Mouse (Mus musculus) heart, postnatal 36 days (tissue): ENCODE results near the gene D430019H16Rik. TPM values are rescaled to one million over a fixed set of nuclear protein-coding genes. Genes with fewer than 3 reads are reported as not detected.

Experiments
- DNase-seq, 2 experiments: peaks; one replicate each; pipeline ENCODE4 v3.0.0; 2021 to 2022
- intact Hi-C: fragments of 180-260 bp; cut with DNase I; formaldehyde crosslinking; loops from one replicate; pipeline ENCODE4 v1.15.1; 2025
- total RNA-seq, 2 experiments: library from RNA; stranded (reverse); gene quantifications; 2 replicates each; pipeline ENCODE4 v1.2.3; 2021

The D430019H16Rik gene
- total RNA-seq = under 1 TPM; 0.16 to 0.31 TPM

DNA sequence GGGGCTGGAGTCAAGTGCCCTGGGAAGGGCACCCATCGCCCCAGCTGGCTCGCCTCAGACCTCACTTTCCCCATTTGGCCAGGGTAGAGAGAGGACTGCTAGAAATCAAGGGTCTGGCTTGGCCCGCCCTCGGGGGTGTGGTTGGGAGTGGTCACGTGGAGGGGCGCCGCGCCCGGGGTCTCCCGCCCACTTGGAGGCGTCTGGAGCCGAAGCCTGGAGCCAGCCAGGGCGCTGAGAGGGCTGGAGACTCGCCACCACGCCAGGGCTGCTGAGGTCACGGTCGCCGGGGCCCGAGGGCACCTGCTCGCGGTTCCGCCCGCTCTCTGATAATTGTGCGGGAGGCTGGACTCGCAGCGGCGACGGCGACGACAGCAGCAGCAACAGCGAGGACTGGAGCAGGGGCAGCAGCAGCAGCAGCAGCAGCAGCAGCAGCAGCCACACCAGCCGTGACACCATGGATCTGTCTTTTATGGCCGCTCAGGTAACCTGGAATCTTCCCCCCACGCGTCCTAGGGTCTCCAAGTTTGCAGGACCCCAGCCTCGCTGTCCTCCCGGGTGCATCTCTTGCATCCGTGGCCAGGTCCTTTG is at the start of gene D430019H16Rik:
Gene D430019H16Rik (plus strand): TSS at position 187 of the 588 bp plus-strand sequence.
- intact Hi-C loops = no loop called here
- peak; percentile 42 to 59 for DNase-seq

DNA sequence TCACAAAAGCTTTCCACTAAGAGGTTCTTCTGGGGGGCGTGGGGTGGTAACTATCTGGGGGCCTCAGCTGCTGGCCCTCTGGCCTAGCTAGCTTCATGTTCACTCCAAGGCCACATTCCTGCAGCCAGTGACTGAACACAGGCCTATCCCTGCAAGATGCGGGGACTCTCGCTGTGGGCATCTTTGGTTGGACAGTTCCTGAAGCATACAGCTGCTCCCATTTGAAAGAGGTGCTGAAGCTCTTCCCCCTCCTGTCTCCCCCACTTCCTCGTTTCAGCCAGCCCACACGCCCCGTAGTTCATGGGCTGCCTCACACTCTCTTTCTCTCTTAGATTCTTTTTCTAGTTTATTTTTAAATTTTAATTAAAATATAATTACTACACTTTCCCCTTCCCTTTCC is 47.6 kb upstream of the D430019H16Rik start:
- DNase-seq = no peak
- intact Hi-C loops = no loop called here

DNA sequence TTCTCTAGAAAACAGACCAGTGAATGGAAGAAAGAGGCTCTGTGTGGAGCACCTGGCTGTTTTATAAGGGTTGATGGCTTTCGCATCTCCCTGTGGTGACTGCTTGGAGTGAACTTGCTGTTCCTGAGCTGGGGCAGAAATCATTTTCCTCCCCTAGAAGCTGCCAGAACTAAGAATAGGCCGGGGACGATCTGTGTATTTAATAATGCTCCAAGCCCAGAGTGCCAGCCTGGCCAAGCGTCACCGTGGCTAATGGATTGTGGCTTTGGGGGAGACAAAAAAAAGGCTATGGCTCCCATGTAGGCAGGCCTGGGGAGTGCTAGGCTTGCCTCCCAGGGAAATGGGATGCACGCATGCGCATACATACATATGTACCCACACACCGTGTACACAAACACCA is 39.7 kb upstream of the D430019H16Rik start:
- intact Hi-C loops = no loop called here
- no peak for DNase-seq

DNA sequence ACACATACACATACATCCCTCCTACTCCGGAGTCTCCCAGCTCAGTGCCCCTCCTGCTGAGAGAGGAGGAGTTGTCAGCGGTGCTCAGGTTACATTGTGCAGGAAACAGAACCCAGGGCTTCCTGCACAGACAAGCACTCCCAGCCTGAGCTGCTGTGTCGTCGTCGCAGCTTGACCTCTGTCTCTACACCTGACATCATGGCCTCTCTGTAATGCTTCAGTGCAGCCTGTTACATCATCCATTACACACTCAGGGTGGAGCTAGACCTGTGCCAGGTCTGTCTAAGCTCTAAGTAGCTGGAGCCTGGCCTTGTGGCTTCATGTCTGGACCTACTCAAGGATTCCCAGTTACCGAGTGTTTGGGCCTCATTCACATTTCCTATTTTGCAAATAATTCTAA is 33.2 kb upstream of the D430019H16Rik start:
- no peak for DNase-seq
- intact Hi-C loops = no loop called here

DNA sequence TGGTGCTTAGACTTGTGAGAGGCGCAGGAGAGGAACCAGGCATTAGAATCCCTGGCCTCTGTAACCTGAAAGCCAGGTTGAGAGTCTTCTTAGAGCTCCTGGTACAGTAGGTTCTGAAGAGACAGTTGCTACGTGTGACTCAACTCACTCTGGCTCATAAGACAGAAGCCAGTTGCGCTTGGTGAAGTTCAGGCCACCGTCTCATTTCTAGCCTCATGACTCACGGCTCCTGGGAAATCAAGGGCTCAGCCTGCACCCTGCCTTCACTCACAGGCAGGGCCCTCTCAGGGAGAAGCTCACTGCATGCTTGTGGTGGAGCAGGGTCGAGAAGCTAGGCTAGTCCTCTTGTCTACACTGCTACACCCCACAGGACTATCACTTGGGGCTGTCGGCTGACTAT is 27.1 kb upstream of the D430019H16Rik start:
- intact Hi-C loops = loop anchor here (5.0 kb wide), 3 partner anchors 354 to 474 kb away; no protein-coding TSS in a partner anchor
- no peak for DNase-seq

DNA sequence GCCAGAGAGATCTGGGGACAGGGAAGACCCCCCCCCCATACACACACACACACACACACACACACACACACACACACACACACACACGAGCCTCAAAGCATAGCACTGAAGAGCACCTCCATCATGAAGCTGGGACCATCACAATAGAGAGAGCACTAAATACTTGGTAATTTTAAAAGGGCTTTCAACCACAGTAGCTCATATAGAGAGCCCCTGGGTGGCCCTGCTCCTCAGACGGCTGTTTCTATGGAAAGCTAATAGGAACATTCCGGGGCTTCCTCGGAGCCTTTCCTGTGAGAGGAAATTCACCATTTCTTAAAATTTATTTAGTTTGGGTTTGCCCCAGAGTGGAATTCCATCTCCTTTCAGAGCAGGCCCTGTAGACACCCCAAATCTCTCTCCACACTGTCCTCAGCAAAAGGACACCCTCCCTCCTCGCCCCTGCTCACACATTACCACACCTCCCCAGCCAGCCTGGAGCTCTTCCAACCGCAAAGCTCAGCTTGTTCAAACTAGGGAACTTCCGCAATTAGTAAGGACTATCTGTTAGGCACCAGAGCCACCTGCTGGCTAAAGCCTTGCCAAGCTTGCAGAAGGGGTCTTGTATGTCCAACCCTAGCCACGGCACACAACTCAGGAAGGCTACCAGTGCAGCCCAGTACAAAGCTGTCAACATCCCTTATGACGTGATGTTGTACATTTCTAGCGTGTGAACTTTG is 26.5 kb upstream of the D430019H16Rik start:
- DNase-seq = peak; percentile 35 to 53
- intact Hi-C loops = loop anchor here (5.0 kb wide), 3 partner anchors 355 to 475 kb away; no protein-coding TSS in a partner anchor

DNA sequence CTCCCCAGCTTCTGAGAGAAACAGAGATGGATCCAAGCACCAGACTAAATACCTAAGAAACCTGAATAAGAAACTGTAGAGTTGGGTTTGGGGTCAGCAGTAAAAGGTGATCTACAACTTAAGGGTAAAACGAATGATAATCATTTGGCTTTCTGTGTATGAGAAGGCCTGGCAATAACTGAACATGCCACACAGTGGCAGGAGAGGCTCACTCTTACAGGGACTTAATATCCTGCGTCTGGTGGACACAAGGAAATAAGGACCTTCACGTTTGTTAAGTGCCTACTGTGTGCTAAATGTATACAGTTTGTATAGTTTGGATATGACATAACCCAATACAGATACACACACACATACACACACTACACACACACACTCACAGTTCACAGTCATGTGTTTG is 21.8 kb upstream of the D430019H16Rik start:
- intact Hi-C loops = no loop called here

DNA sequence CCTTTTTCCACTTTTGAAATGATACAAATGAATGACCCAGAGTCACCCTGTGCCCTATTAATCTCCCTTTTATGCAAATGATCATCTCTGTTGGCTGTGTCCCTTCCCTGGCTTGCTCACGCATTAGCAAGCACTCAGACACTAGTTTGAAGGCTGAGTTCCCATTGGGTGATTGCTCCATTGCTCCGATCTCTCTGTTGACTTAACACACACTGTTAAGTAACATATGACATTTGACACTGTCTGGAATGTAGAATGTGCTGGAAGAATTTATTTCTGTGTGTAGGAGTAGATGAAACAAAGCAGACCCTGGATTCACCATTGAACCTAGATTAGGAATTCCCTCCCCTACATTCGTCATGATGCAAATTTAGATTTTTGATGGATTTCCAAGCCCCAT is 20.8 kb upstream of the D430019H16Rik start:
- intact Hi-C loops = no loop called here

More for the DNA sequence above, 21.8 kb upstream of the D430019H16Rik start:
- no peak for DNase-seq

DNA sequence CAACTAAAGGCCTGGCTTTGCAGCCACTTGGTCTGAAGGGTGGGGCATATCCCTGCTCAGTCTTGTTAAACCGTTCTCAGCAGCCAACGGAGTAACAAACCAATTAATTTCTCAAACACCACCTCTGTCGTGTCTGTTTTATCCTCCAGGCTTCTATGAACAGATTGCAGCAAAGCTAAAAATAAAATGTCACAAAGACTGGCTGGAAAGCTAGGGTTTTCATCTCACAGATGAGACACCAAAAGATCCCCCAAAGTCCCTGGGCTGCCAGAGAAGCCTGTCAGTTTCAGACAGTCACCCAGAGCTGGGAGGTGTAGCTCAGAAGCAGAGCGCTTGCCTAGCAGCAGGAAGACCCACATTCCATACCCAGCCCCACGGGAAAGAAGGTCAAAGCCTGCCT is 15.4 kb upstream of the D430019H16Rik start:
- DNase-seq = no peak
- intact Hi-C loops = no loop called here

More for the DNA sequence above, 20.8 kb upstream of the D430019H16Rik start:
- DNase-seq = no peak

DNA sequence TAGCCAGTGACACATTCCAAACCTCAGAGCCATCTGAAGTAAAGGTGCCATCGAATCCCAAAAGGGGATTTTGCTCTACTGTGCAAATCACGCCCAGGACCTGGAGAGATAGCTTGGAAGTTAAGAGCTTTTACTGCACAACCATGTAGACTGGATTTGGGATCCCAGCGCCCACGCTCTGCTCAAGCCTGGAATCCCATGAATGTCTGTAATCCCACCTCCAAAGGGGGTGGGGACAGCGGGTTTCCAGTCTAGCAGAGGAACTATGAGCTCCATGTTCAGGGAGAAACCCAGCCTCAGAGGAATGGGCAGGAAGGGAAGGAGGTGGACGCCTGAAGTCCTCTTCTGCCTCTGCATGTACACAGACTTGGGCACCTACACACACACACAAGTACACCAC is 13.7 kb upstream of the D430019H16Rik start:
- DNase-seq = no peak
- intact Hi-C loops = no loop called here

DNA sequence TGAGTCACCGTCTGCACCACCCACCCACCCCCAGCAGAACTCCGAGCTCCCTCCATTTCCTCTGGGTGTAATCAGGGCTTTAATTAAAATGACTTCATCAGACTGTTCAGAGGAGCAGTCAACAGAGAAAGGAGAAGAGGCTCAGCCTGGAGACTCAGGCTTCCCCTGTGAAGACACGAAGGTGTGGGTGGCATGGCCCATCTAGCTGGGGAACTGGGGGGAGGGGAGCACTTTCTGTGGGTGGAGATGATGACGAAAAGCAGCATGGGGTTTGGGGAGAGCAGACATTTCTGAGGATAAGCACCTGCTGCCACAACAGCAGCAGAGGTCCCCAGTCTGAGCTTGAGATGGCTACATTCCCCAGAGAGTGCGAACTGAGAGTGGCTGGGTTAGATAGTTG is 10.1 kb upstream of the D430019H16Rik start:
- DNase-seq = no peak
- intact Hi-C loops = no loop called here

DNA sequence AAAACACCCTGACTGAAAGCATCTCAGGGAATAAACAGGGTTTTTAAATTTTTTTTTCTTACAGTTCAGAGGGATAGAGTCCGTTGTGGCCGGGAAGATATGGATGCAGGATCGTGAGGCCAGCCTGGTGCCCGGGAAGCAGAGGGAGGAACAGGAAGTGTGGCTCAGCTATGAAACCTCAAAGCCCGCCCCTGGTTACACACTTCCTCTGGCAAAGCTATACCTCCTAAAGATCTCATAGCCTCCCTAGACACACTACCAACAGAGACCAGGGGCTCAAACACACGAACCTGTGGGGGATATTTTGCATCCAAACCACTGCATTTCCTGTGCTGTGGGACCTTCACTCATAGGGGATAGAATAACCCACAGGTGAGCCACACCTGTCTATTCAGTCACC is 7.9 kb upstream of the D430019H16Rik start:
- no peak for DNase-seq
- intact Hi-C loops = no loop called here

DNA sequence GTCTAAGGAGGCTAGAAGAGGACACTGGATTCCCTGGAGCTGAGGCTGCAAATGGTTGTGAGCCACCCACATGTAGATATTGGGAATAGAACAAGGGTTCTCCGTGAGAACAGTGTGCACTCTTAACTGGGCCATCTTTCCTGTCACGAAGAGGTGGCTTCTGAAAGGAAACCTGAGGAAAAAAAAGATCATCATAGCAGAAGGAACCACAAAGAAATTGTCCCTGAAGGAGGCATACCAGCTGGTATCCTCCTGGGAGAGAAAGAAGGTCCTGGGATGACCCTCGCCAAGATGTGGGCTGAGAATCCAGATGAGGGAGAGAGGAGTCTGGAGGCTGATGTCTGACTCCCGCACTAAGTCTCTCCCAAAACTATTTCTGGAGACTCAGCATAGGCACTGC is 4.4 kb upstream of the D430019H16Rik start:
- no peak for DNase-seq
- intact Hi-C loops = no loop called here

DNA sequence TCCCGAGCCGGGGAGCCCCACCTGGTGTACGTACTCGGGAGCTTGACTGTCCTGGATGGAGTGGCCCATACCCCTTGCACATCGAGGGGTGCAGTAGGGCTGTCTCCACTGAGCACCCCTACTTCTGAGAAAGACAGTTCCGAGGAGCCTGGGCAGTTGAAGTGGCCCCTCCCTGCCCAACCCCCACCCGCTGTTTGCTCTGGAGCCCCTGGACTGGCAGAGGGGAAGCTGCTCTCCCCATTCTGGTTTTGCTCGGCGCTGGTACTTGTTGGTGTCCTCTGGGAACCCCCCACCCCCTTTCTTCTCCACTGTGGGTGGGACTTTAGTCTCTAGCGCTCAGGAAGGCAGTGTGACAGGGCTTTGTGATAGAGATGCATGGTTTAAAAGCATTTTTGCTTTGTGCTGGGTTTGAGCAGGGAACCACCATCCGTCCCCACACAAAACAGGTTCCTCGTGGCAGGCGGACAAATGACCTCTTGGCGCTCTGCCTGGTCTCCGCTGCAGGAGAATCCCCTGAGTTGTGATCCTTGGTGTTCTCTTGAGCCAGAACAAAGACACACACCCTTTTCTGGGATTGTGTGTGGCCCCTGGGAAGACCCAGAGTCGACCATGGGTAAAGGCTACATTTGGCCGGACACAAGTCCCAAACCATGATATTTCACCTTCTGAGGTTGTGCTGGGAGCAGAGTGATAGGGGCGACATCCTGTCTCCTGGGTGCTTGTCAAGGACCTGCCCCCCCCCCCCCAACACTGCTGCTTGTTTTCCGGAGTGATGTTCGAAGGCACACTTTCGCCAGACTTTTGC is 804 bp downstream of the D430019H16Rik start:
- DNase-seq = no peak
- intact Hi-C loops = no loop called here

DNA sequence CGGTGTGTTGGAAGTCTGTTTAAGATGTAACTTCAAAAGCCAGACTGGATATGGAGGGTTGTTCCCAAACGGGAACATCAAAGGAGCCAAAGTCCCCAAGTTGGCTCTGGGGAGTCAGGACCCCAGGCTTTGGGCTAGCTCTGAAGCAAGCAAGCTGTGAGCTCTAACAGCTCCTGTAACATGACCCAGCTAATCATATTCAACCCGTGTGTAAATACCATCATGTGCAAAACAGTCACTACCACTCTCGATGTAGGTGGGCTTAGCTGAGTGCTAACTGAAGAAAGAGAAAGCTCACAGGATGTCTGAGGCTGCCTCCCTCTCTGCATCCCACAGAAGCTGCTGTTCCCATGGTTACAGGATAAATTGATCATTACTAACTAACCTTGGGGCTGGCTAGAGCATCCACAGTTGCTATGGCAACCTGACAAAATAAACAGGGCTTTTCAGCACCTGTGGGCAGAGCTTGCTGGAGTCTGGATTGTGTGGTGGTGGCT is 1.5 kb downstream of the D430019H16Rik start:
- DNase-seq = no peak
- intact Hi-C loops = no loop called here

DNA sequence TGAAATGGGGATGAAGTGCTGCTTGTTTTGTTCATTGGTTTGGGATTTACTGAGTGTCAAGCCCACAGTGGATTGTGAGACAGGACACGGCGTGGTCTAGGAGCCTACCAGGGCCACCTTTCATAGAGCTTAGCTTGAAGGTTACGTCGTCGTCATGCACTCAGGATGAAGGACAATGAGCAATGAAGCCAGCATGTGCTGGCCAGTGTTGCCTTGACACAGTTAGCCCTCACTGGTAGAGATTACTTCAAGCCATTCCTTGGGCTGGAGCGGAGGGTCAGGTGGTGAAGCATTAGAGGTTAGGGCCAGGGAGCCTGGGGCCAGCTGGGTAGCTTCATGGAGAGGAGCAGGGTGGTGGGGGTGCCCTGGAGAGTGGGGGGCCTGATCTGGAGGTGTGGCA is 5.1 kb downstream of the D430019H16Rik start:
- DNase-seq = no peak
- intact Hi-C loops = no loop called here

DNA sequence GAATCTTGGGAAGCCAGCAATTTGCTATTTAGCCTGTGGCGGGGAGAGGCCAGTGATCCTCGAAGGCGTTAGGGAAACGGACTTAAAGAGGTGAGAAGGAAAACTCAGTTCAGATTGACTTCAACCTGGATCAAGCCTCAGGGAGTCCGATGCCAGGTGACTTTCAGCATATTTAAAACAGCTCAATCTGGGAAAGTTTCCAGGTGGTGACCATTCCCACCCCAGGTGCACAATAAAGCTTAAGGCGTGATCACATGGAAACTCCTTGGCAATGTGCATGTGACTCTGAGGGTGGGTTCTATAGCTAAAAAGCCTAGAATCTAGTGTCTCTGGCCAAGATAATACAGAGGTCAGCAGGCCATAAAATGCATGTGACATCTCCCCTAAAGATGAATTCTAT is 7.4 kb downstream of the D430019H16Rik start:
- no peak for DNase-seq
- intact Hi-C loops = no loop called here

DNA sequence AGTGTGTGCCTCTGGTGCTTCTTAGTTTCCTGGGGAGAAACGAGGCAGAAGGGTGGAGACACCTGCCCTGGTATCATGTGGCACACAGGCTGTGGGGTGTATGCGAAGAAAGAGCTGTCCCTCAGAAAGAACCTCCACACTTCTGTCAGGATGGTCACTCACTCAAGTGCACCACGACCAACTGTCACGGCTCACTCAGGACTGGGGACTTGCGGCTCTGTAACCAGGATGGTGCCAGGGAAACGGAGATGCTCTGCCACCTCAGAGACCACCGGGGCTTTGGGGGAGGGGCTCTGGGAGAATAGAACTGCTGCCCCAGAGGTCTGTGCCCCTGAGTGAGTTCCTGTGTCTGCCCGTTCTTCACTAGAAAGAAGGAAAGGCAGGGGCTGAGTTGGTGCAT is 15.4 kb downstream of the D430019H16Rik start:
- DNase-seq = no peak
- intact Hi-C loops = no loop called here

DNA sequence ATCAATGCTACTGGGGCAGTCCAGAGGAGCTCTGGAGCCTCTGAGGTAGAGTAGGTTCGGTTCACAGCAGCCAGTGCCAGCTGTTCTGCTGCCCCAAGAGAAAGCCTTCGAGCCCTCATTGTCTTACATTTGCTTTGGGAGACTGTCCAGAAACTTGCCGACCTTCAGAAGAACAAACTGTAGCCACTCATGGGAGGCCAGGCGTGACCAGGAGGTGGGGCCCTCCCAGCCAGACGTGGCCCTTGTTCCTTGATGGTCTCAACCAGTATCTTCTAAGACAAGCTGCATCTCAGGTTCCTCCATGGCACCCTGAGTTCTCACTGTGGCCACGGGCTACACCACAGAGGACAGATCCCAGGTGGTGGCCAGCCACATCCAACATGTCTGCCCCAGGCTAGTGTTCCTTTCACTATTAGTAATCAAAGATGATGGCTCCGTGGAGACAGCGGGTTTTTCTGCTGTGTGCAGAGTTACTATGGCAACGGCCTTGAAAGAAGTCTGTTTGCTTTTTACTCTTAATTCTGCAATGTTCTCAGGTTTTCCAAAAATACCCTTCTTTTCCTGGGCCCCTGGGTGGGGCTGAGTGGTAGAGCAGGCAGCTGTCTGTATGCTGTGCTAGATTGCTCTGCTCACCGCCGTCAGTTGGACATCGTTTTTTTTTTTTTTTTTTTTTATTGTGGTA is 21.7 kb downstream of the D430019H16Rik start:
- DNase-seq = no peak
- intact Hi-C loops = no loop called here

DNA sequence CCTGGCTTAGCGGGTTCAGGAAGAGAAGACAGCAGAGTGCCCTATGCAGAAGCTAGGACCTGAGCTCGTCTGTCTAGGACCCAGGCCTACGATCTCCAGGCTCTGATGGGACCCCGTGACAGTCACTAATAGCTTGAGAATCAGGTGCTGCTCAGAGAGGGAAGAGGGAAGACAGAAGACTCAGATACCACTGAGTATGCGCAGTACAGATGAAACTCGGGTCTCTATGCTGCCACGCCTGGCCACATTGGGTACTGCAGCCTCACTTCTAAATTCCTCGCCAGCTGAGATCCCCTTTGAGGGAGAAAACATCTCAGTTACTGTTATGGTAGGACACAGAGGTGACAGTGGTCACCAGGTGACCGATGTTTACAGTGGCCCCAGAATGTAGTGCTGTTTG is 22.8 kb downstream of the D430019H16Rik start:
- intact Hi-C loops = no loop called here
- peak; percentile 35 to 77 for DNase-seq

DNA sequence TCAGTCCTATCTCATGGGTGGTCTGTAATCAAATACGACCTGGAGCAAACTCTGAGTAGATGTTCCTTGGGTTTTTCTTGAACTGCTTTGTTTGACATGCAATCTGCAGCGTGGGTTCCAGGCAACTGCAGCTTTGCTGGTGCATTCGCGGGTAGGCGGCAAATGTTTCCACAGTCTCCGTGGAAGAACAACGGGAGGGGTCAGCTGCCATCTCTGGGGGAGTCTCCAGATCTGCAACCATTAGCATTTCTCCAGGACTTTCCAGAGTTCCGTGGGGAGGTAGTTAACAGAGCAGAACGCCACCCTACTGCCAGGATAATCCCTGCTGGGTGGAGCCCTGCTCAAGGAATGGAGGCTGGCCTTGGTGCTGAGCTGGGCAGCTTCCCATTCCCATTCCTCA is 23.3 kb downstream of the D430019H16Rik start:
- no peak for DNase-seq
- intact Hi-C loops = no loop called here
